Mouse (Mus musculus) thymus, adult 2 months (tissue): ENCODE data around the gene Ccm2l.

ENCODE experiments used
- CTCF ChIP-seq: fragments of 200-500 bp; IDR thresholded peaks from 2 replicates; pipeline ENCODE4 v1.5.1; 2012; ENCODE audit warnings: mild to moderate bottlenecking, control low read depth, low read length, moderate library complexity, borderline replicate concordance; ENCODE audit not compliant: control insufficient read depth, poor library complexity, insufficient read depth; ENCODE audit errors: extremely low read depth
- POLR2A ChIP-seq: fragments of 200-500 bp; IDR thresholded peaks from 2 replicates; pipeline ENCODE4 v1.6.1; 2012; ENCODE audit warnings: mild to moderate bottlenecking, low read length, control low read depth, moderate library complexity; ENCODE audit not compliant: control insufficient read depth, poor library complexity, insufficient read depth; ENCODE audit errors: extremely low read depth

- TF ChIP-seq POLR2A (no peak), CTCF (no peak)
Measured at GRCm38 (mm10) chr2:153125875-153126274, 60.1 kb downstream of the Ccm2l start.
